Mouse (Mus musculus) lung, adult 2 months (tissue): ENCODE results near the gene Morn4. TPM values are rescaled to one million over a fixed set of nuclear protein-coding genes. Genes with fewer than 3 reads are reported as not detected.
"Not testable (repeated sequence)": the region's sequence is repeated elsewhere in the genome, so short reads cannot be mapped to it uniquely, and the experiment has no call there.

Experiments
- DNase-seq: peaks from one replicate; pipeline ENCODE4 v3.0.0; 2022
- H3K4me1 ChIP-seq: fragments of 200-500 bp; 2 replicates; pipeline ENCODE4 v1.6.1; 2011; ENCODE audit warnings: low read length; ENCODE audit not compliant: control insufficient read depth, insufficient read depth
- H3K4me3 ChIP-seq: fragments of 200-500 bp; replicated peaks from 2 replicates; pipeline ENCODE3; 2011; ENCODE audit warnings: low read depth, mild to moderate bottlenecking, control low read depth, low read length; ENCODE audit errors: extremely low read depth
- CTCF ChIP-seq: fragments of 200-500 bp; IDR thresholded peaks from 2 replicates; pipeline ENCODE4 v1.5.1; 2011; ENCODE audit warnings: mild to moderate bottlenecking, low read length, control low read depth; ENCODE audit not compliant: insufficient read depth
- POLR2A ChIP-seq: fragments of 200-500 bp; IDR thresholded peaks from 2 replicates; pipeline ENCODE4 v1.6.1; 2011; ENCODE audit warnings: low read depth, mild to moderate bottlenecking, control low read depth, low read length, borderline replicate concordance; ENCODE audit errors: extremely low read depth
- WGBS: fragments of 180-500 bp; shearing (Covaris S2); methylation state at CpG from one replicate; pipeline ENCODE4 v1.1.7; 2018; 5-methylcytosine and 5-hydroxymethylcytosine counted together
- polyA plus RNA-seq: library from polyadenylated mRNA; depleted of rRNA; stranded (reverse); fragments of >200 nt; gene quantifications from 2 replicates; pipeline ENCODE4 v1.2.3, GENCODE M21; 2012

The Morn4 gene
- polyA plus RNA-seq, 1 experiment = 9.0 TPM

DNA sequence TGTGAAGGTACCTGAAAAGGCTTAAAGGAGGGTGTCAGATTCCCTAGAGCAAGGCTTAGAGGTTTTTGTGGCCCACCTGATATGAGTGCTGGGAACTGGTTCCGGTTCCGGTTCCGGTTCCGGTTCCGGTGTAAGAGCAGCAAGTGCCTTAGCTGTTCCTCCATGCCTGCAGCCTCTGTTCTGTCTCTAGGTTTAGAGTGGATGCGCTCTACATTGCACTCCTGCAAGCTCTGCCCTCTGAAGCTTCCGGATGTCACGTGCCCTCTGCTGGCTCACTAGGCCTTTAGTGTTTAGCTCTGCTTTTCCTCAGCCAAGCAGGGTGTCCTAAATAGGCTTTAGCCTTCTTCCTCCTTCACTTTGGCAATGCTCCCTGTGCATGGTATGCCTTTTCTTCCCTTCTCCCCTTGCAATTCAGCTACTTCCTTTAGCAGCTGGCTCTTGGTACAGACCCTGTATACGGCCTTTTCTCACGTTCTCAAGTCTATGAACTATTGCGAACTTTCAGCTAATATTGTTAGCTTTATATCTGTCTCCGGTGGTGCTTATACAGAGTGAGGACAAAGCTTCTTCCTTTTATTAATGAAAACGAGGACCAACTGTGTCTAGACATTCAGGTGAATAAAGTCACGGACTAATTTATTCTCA, 3.1 kb upstream of the Morn4 start:
- TF ChIP-seq POLR2A = peak; percentile 61; the same call in 1 of the 2 replicates
- no peak for TF ChIP-seq CTCF
- Histone ChIP-seq H3K4me1 (peaks cover 9% of the 10 kb centered on the region; the same call in 1 of the 2 replicates), H3K4me3 (peak overlapping the region; percentile 6)
- peak; percentile 63 for DNase-seq
- WGBS = 7% methylated on average over 14 of the region's 14 CpGs

GRCm38 (mm10) chr19:42085690-42086089, 467 bp downstream of the Morn4 start:
- WGBS = 11% methylated on average over 10 of the region's 10 CpGs
- TF ChIP-seq CTCF (no peak), POLR2A (no peak)

DNA sequence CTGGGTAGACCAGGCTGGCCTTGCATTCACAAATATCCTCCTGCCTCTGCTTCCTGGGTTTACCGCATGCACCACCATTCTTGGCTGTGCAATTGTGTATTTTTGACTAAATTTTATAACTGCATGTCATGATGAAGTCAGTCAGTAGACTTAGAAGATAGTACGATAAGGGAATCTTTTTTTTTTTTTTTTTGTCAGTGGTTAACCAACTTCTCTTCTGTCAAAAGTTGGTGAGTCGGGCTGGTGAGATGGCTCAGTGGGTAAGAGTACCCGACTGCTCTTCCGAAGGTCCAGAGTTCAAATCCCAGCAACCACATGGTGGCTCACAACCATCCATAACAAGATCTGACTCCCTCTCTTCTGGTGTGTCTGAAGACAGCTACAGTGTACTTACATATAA, 4.5 kb downstream of the Morn4 start:
- not testable (repeated sequence) for H3K4me3 ChIP-seq, H3K4me1 ChIP-seq, DNase-seq
- 88% methylated on average over 5 of the region's 5 CpGs for WGBS

More at GRCm38 (mm10) chr19:42085690-42086089, 467 bp downstream of the Morn4 start:
- H3K4me3 ChIP-seq = peak overlapping the region; percentile 63
- no peak for DNase-seq
- H3K4me1 ChIP-seq = 0 out of 2 replicates have a peak, but pooled peaks cover 2% of the 10 kb centered on the region

DNA sequence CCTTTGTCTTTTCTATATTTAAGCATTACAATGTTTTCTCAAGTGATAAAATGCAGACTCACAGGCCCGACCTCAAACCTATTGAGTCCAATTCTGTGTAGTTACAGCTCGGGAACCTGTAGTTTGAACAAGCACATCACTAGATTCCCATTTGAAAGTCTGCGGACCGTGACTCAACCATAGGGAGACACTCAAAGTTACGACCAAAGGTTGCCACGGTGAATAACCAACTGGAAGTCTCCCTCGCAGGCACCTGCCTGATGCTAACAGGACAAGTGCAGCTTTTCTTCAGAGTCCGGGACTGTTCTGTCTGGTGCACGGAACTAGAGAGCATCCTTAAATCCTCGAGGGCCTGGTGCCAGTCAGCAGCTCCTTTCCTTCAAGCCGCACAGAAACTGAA, 5.7 kb downstream of the Morn4 start:
- no peak overlapping the region for H3K4me3 ChIP-seq
- H3K4me1 ChIP-seq = no peaks in the 10 kb centered on the region
- no peak for DNase-seq
- TF ChIP-seq CTCF (no peak), POLR2A (no peak)
- 85% methylated on average over 11 of the region's 11 CpGs for WGBS

DNA sequence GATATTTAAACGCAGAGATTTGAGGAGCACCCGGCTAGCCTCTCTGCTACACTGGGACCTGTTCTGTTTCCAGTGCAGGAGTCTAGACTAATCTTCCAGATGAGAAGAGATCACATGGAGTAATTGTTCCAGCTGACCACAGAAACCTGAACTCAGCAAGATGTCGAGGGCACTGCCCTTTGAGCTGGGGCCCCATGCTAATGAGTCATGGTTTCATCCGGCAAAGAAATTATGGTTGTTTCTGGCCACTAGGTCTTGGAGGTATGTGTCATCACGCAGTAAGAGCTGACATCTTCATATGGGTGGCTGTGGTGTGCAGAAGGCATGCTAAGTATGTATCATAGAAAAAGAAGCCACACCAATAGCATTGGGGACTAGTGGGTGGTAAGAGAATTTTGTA, 6.2 kb downstream of the Morn4 start:
- TF ChIP-seq POLR2A (no peak), CTCF (no peak)
- Histone ChIP-seq H3K4me3 (no peak overlapping the region), H3K4me1 (no peaks in the 10 kb centered on the region)
- no peak for DNase-seq
- WGBS = 76% methylated on average over 5 of the region's 5 CpGs

GRCm38 (mm10) chr19:42079006-42079405, 7.2 kb downstream of the Morn4 start:
- 92% methylated on average over 12 of the region's 12 CpGs for WGBS
- Histone ChIP-seq H3K4me3 (no peak overlapping the region), H3K4me1 (no peaks in the 10 kb centered on the region)
- no peak for TF ChIP-seq CTCF
- no peak for TF ChIP-seq POLR2A
- DNase-seq = no peak

DNA sequence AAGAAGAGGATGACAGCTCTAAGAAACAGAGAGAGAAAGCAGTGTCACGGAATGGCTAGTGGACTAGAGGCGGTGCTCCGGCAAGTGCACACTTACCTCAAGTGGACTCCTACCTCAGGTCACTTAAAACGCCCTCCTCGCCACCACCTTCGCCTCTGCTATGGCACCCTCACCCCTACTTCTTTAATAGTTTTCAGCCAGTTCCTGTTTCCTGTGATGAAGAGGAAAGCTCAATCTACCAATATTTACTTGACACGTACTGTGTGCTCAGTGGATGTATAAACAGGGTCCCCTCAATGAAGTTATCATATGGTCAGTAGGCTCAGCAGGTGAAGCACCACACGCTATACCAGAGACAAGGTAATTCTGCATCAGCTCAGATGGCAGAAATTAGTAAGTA, 7.6 kb downstream of the Morn4 start:
- 74% methylated on average over 8 of the region's 8 CpGs for WGBS
- no peaks in the 10 kb centered on the region for H3K4me1 ChIP-seq
- DNase-seq = no peak
- H3K4me3 ChIP-seq = no peak overlapping the region
- TF ChIP-seq POLR2A (no peak), CTCF (no peak)

DNA sequence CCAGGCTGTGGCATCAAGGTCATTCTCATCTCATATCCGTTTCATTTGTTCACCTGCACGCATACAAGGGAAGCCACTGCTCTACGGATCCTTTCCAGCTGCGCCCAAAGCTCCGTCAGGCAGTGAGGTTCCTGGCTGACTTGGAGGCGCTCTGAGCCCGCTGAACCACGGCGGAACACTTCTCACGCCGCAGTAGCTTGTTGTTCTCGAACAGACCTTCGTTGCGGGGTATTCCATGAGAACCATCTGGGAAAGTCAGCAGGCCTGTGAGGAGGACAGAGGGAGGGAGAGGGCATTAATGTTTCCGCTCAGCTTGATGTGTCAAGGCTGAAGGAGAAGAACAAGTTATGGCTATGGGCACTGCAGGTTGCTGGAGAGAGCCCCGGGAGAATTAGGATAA, 10.2 kb downstream of the Morn4 start:
- Histone ChIP-seq H3K4me3 (no peak overlapping the region), H3K4me1 (no peaks in the 10 kb centered on the region)
- no peak for DNase-seq
- 90% methylated on average over 16 of the region's 16 CpGs for WGBS
- TF ChIP-seq CTCF (no peak), POLR2A (no peak)

DNA sequence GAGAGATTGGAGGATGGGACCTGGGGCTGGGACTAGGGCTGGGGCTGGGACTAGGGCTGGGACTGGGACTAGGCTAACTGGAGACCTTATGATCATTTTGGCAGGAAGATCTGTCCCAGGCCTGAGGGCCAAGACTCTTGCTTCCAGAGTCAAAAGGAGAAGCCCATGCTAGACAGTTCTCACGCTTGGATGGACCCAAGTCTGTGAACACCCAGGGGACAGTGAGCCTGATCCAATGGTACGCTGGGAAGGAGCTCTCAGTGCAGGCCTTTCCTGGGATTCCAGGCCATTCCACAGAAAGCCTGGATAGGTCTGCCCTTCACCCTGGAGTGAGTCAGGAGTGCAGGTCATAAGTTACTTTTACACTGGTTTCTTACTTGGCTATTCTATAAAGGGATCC, 11.1 kb downstream of the Morn4 start:
- H3K4me3 ChIP-seq = no peak overlapping the region
- no peaks in the 10 kb centered on the region for H3K4me1 ChIP-seq
- TF ChIP-seq POLR2A (no peak), CTCF (no peak)
- 77% methylated on average over 2 of the region's 2 CpGs for WGBS
- no peak for DNase-seq

GRCm38 (mm10) chr19:42072802-42073201, 13.4 kb downstream of the Morn4 start:
- no peak for DNase-seq
- 64% methylated on average over 7 of the region's 7 CpGs for WGBS
- Histone ChIP-seq H3K4me1 (no peaks in the 10 kb centered on the region), H3K4me3 (no peak overlapping the region)
- TF ChIP-seq POLR2A = no peak
- no peak for TF ChIP-seq CTCF

DNA sequence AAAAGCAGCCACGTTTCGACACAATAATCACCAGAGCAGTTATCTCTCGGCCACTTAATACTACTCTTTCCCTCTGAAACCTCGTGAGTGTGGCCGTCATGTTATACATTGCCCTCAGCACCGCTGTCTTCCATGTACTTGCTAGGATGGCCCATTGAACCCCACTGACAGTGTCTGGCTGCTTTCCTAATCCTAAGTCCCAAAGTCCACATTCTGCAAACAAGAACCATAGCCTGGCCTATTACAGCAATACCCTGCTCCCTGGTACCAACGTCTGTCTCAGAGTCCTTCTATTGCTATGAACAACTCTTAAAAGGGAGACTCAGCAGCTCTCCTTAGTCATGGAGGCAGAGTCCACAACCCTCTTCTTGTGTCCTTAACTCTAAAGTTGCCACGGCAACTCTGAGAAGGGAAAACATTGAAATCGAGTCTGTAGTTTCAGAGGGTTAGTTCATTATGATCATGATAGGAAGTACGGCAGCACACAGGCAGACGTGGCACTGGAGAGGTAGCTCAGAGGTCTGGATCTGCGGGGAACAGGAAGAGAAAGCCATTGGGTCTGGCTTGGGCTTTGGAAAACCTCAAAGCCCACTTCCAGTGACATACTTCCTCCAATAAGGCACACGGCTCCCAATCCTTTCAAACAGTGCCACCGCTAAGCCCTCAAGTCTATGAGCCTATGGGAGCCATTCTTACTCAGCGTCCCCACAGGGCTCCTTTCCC, 14.1 kb downstream of the Morn4 start:
- no peak for DNase-seq
- no peaks in the 10 kb centered on the region for H3K4me1 ChIP-seq
- no peak overlapping the region for H3K4me3 ChIP-seq
- WGBS = 73% methylated on average over 15 of the region's 15 CpGs
- TF ChIP-seq CTCF (no peak), POLR2A (no peak)
